Mouse (Mus musculus) G1E (cell line): ENCODE data around the gene Gm20708. TPM values are rescaled to one million over a fixed set of nuclear protein-coding genes. Genes with fewer than 3 reads are reported as not detected.

Source experiments
- ATAC-seq: 2 replicates; pipeline ENCODE4 v1.8.0; 2016; ENCODE audit warnings: mild to moderate bottlenecking; ENCODE audit not compliant: insufficient number of reproducible peaks, poor library complexity, low FRiP score, severe bottlenecking; ENCODE audit errors: extremely low read depth
- DNase-seq: peaks from one replicate; pipeline ENCODE4 v3.0.0; 2012; ENCODE audit warnings: low spot score
- H3K27me3 ChIP-seq: 2 replicates; pipeline ENCODE4 v1.6.1; 2012; ENCODE audit warnings: mild to moderate bottlenecking, low read length, inconsistent platforms; ENCODE audit not compliant: insufficient read depth
- H3K36me3 ChIP-seq: replicated peaks from 2 replicates; pipeline ENCODE3; 2012; ENCODE audit warnings: mild to moderate bottlenecking, inconsistent platforms
- H3K4me1 ChIP-seq: 2 replicates; pipeline ENCODE4 v1.6.1; 2012; ENCODE audit warnings: low read depth, low read length, inconsistent platforms, mixed read lengths; ENCODE audit not compliant: insufficient read depth
- H3K4me3 ChIP-seq: 2 replicates; pipeline ENCODE4 v1.5.1; 2012; ENCODE audit warnings: low read depth, mild to moderate bottlenecking, inconsistent platforms, low read length, moderate library complexity, mixed read lengths
- H3K9me3 ChIP-seq: replicated peaks from 2 replicates; pipeline ENCODE4 v1.6.1; 2012; ENCODE audit warnings: inconsistent platforms
- CTCF ChIP-seq: IDR thresholded peaks from 2 replicates; pipeline ENCODE4 v1.5.1; 2012; ENCODE audit warnings: low read depth, low read length, inconsistent platforms, mixed read lengths
- GATA1 ChIP-seq: IDR thresholded peaks from 2 replicates; pipeline ENCODE4 v1.6.1; 2012; ENCODE audit warnings: borderline replicate concordance, low read length, inconsistent platforms, mixed read lengths
- GATA2 ChIP-seq: IDR thresholded peaks from 2 replicates; pipeline ENCODE4 v1.6.1; 2012; ENCODE audit warnings: low read depth, low read length, inconsistent platforms, borderline replicate concordance
- POLR2AphosphoS5 ChIP-seq: IDR thresholded peaks from 2 replicates; pipeline ENCODE4 v1.6.1; 2012; ENCODE audit warnings: low read depth, low read length, inconsistent platforms; ENCODE audit not compliant: insufficient replicate concordance
- TAL1 ChIP-seq: conservative IDR thresholded peaks from 2 replicates; pipeline ENCODE4 v1.6.1; 2012; ENCODE audit warnings: low read depth, low read length, inconsistent platforms, mixed read lengths
- polyA plus RNA-seq: library from polyadenylated mRNA; stranded (reverse); fragments of >175 nt; gene quantifications from 2 replicates; pipeline ENCODE4 v1.2.3, GENCODE M21; 2012
- total RNA-seq, 2 experiments: library from RNA; stranded (forward) in 1 of 2; stranded (reverse) in 1 of 2; fragments of 200-1000 nt in 1 of 2; fragments of >200 nt in 1 of 2; fragmentation: Nextera tagmentation in 1 of 2; gene quantifications; 2 replicates each; pipeline ENCODE4 v1.2.3; 2014 to 2017

The Gm20708 gene
- total and polyA plus RNA-seq, 3 experiments: 0.09 to 8.7 TPM; not detected in 1

DNA sequence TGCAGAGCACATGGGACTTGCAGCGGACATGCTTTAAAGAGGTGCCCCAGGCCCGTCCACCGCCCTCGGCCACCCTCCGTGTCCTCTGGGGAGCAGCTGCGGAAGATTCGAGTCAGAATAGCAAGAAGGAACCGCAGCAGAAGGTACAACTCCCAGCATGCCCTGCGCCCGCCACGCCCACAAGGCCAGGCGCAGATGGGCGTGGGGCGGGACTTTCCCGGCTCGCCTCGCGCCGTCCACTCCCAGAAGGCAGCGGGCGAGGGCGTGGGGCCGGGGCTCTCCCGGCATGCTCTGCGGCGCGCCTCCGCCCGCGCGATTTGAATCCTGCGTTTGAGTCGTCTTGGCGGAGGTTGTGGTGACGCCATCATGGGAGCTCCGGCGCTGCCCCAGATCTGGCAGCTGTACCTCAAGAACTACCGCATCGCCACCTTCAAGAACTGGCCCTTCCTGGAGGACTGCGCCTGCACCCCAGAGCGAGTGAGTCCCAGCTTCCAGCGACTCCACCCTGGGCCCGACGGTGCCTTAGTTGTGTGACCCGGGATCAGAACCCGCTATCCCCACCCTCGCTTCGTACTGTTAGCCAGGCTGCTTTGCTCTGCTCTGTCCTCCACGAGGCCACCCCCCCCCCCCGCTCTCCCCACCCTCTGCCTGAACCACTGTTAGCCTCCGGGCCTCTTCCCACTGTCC is 39.7 kb downstream of the Gm20708 start, which contains the start of gene Birc5:
Birc5 (plus strand) TSS at position 267 of the 687 bp plus-strand sequence.
- Histone ChIP-seq H3K36me3 (peaks cover 36% of the 10 kb centered on the region), H3K27me3 (no peaks in the 10 kb centered on the region), H3K4me1 (peaks cover 40% of the 10 kb centered on the region), H3K4me3 (peak within 1 kb of the TSS; percentile 96), H3K9me3 (no peaks in the 10 kb centered on the region)
- ATAC-seq: peak; percentile 71
- peak; percentile 92 for DNase-seq
- TF ChIP-seq GATA1: no peak
- no peak for TF ChIP-seq GATA2
- TF ChIP-seq CTCF: no peak
- TF ChIP-seq POLR2AphosphoS5: no peak
- no peak for TF ChIP-seq TAL1

DNA sequence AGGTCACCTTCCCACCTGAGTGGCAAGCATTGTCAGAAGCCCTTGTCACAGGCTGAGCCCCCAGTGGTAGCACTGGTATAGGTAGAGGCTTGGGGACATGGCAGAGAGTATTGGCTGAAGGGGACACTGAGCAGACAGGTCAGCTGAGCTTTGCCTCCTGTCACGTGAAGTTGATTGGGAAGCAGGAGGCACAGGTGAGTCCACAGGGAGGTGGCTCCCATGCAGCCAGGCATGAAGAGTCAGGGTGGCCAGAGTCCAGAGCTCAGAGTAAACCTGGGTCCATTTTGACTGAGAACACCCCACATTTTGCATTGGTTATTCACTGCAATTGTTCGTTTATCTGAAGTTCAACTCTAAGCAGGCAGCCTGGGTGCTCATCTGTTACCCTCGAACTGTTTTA is 43.4 kb downstream of the Gm20708 start:
- DNase-seq (no peak), ATAC-seq (no peak)
- peaks cover 43% of the 10 kb centered on the region for H3K4me1 ChIP-seq
- H3K9me3 ChIP-seq: peaks cover 7% of the 10 kb centered on the region
- H3K27me3 ChIP-seq: no peaks in the 10 kb centered on the region
- peaks cover 70% of the 10 kb centered on the region for H3K36me3 ChIP-seq
- no peak overlapping the region for H3K4me3 ChIP-seq
- TF ChIP-seq TAL1 (no peak), POLR2AphosphoS5 (no peak), CTCF (no peak), GATA1 (no peak), GATA2 (no peak)

DNA sequence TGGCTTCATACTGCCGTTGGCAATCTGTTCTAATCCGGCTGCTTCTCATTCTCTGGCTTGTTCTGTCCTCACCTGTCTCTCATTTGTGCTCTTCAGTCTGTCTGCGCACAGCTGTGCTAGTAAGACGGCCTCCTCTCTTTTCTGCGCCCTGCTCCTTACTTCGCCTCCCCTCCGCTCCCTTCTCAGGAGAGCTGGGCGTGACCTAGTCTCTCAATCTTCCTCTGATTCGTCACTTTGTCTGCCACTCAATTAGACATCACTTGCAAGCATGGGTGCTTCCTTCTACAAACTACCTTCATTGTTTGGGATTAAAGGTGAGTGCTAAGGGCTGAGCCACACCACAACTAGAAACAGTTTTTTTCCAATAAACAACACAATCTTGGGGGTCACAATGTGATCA is 44.8 kb downstream of the Gm20708 start:
- no peak for DNase-seq
- peaks cover 7% of the 10 kb centered on the region for H3K9me3 ChIP-seq
- peaks cover 81% of the 10 kb centered on the region for H3K36me3 ChIP-seq
- H3K4me3 ChIP-seq: no peak overlapping the region
- no peak for ATAC-seq
- TF ChIP-seq GATA2 (no peak), POLR2AphosphoS5 (no peak), TAL1 (no peak), CTCF (no peak), GATA1 (no peak)
- H3K4me1 ChIP-seq: peaks cover 34% of the 10 kb centered on the region
- H3K27me3 ChIP-seq: no peaks in the 10 kb centered on the region

DNA sequence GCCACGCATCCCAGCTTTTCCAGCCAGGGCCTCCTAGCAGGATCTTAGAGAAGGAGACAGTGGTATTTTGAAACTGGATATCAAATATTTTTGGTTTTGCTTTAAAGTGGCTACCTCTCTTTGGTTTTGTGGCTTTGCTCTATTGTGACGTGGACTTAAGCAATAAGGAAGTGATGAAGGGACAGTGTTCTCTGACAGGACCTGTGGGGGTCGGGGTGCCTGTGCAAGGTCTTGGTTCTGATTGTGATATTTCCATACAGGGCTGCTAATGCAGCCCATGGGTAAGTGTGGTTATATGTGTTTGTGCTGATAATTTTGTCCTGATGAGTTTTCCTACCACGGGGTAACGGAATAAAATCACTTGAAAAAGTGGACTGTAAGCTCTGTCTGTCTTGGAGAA is 45.9 kb downstream of the Gm20708 start:
- TF ChIP-seq TAL1 (no peak), GATA1 (no peak), POLR2AphosphoS5 (no peak), CTCF (no peak), GATA2 (no peak)
- peaks cover 4% of the 10 kb centered on the region; the same call in 1 of the 2 replicates for H3K27me3 ChIP-seq
- peaks cover 7% of the 10 kb centered on the region for H3K9me3 ChIP-seq
- ATAC-seq: no peak
- no peak overlapping the region for H3K4me3 ChIP-seq
- H3K36me3 ChIP-seq: peaks cover 79% of the 10 kb centered on the region
- DNase-seq: no peak
- peaks cover 31% of the 10 kb centered on the region for H3K4me1 ChIP-seq

DNA sequence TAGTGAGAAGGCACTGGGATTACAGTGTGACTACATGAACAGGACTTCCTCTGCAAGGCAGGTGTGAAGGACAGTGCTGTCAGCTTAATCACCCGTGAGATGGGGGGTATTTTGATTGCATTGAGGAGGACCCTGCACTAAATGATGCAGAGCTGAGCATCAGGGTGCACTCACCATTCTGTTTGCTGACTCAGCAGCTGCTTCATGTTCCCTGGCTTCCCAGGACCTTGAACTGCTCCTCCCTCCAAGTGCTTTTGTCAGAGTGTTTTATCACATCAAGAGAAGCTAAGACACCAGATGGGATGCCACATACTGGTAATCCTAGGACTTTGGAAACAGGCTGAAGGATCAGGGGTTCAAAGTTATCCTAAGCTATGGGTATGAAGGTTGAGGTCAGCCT is 46.5 kb downstream of the Gm20708 start:
- Histone ChIP-seq H3K27me3 (peaks cover 10% of the 10 kb centered on the region), H3K9me3 (peaks cover 7% of the 10 kb centered on the region), H3K4me3 (no peak overlapping the region), H3K36me3 (peaks cover 75% of the 10 kb centered on the region), H3K4me1 (peaks cover 26% of the 10 kb centered on the region)
- no peak for ATAC-seq
- no peak for TF ChIP-seq CTCF
- TF ChIP-seq POLR2AphosphoS5: no peak
- no peak for TF ChIP-seq GATA2
- no peak for TF ChIP-seq TAL1
- TF ChIP-seq GATA1: no peak
- no peak for DNase-seq

DNA sequence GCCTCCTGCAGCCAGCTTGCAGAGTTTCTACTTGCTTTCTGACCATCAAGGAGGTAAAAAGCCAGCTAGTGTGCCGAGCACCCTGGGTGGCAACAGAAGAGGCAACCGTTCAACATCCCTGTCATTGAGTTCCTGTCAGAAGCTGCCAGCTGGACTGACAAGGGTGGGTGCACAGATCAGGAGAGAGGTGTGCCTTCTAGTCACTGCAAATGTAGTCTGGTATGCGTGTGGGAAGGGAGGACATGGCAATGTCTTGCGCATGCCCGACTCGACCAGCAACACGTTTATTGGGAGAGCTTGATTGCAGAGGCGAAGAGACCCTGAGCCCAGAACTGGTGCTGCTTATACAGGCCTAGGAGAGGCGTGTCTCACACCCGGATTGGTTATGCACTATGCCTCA is 48.0 kb downstream of the Gm20708 start:
- DNase-seq (no peak), ATAC-seq (no peak)
- Histone ChIP-seq H3K9me3 (peaks cover 7% of the 10 kb centered on the region), H3K4me3 (no peak overlapping the region), H3K4me1 (peaks cover 18% of the 10 kb centered on the region), H3K36me3 (peaks cover 62% of the 10 kb centered on the region), H3K27me3 (peaks cover 24% of the 10 kb centered on the region)
- TF ChIP-seq POLR2AphosphoS5 (no peak), GATA1 (no peak), CTCF (no peak), TAL1 (no peak), GATA2 (no peak)
